Mouse (Mus musculus) limb, embryonic 10.5 days (tissue): ENCODE measurements around the gene Barx1. TPM values are rescaled to one million over a fixed set of nuclear protein-coding genes. Genes with fewer than 3 reads are reported as not detected.

ENCODE experiments used
- DNase-seq: peaks from one replicate; pipeline ENCODE4 v3.0.0-alpha.2; 2017; ENCODE audit warnings: low spot score
- H3K27ac ChIP-seq: fragments of 300-500 bp; sonication (generic); 2 replicates; pipeline ENCODE4 v1.5.1; 2016; ENCODE audit warnings: mild to moderate bottlenecking
- H3K27me3 ChIP-seq: fragments of 300-500 bp; sonication (generic); 2 replicates; pipeline ENCODE4 v1.6.1; 2016; ENCODE audit warnings: low read depth, mild to moderate bottlenecking; ENCODE audit not compliant: poor library complexity, severe bottlenecking
- H3K36me3 ChIP-seq: fragments of 300-500 bp; sonication (generic); 2 replicates; pipeline ENCODE4 v1.6.1; 2016; ENCODE audit warnings: mild to moderate bottlenecking, moderate library complexity
- H3K4me1 ChIP-seq: fragments of 300-500 bp; sonication (generic); 2 replicates; pipeline ENCODE4 v1.6.1; 2016
- H3K4me3 ChIP-seq: fragments of 300-500 bp; sonication (generic); 2 replicates; pipeline ENCODE4 v1.5.1; 2016; ENCODE audit warnings: mild to moderate bottlenecking, moderate library complexity
- H3K9me3 ChIP-seq: fragments of 300-500 bp; sonication (generic); replicated peaks from 2 replicates; pipeline ENCODE4 v1.6.1; 2016; ENCODE audit warnings: mild to moderate bottlenecking
- WGBS: fragments of 180-500 bp; shearing (Covaris S2); methylation state at CpG from one replicate; pipeline ENCODE4 v1.1.7; 2016; 5-methylcytosine and 5-hydroxymethylcytosine counted together
- polyA plus RNA-seq: library from polyadenylated mRNA; unstranded; fragments of >200 nt; fragmentation: Nextera tagmentation; extraction: Ambion mirVana; gene quantifications from 2 replicates; pipeline ENCODE4 v1.2.1, GENCODE M21; 2016

The Barx1 gene
- polyA plus RNA-seq, 1 experiment from 2014 or later: 0.16 TPM

DNA sequence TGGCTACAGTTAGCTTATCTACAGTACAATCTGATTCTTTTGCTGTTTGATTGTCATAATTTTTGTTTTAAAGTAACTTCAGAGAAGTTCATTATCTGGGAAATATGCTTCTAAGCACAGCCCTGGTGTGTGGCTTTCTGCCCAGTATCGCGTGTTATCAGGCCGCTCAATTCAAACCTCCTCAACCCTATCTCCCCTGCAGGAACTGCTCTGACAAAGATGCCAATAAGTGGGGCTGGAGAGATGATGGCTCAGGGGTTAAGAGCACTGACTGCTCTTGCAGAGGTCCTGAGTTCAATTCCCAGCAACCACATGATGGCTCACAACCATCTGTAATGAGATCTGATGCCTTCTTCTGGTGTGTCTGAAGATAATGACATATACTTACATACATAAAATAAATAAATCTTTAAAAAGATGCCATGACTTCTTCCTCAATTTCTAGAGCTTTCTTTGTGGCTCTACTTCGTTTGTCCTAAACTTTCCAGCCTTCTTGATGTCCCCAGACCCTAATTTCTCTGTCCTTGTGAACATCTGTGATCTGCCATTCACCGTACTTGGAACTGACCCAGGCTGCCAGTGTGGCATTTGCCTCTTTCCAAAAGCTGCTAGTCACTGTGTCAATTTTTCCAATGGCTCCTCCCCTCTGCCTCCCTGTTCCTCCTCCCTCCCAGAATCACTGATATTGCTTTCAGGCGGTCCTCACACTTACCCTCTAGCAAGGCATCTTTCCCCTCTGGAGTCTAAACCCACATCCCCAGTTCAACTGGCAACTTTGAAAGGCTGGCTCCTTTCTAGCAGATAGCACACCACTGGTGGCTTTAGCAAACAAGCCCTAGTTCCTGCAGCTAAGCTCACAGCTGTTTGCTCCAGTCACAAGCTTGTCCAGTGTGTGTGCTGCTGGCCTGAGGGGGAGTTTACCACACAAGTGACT lies 11.4 kb upstream of the Barx1 start:
- Histone ChIP-seq H3K27ac (no peak overlapping the region), H3K4me3 (no peak overlapping the region), H3K9me3 (no peaks in the 10 kb centered on the region), H3K4me1 (no peaks in the 10 kb centered on the region), H3K27me3 (peaks cover 49% of the 10 kb centered on the region), H3K36me3 (no peaks in the 10 kb centered on the region)
- DNase-seq: no peak
- WGBS: 68% methylated on average over 6 of the region's 6 CpGs

GRCm38 (mm10) chr13:48653788-48654770 lies 8.7 kb upstream of the Barx1 start:
- H3K4me1 ChIP-seq: peaks cover 4% of the 10 kb centered on the region; the same call in 1 of the 2 replicates
- no peak overlapping the region for H3K27ac ChIP-seq
- H3K4me3 ChIP-seq: no peak overlapping the region
- DNase-seq: peak; percentile 89
- H3K9me3 ChIP-seq: no peaks in the 10 kb centered on the region
- WGBS: 10% methylated on average over 14 of the region's 14 CpGs
- H3K36me3 ChIP-seq: no peaks in the 10 kb centered on the region
- H3K27me3 ChIP-seq: peaks cover 75% of the 10 kb centered on the region

DNA sequence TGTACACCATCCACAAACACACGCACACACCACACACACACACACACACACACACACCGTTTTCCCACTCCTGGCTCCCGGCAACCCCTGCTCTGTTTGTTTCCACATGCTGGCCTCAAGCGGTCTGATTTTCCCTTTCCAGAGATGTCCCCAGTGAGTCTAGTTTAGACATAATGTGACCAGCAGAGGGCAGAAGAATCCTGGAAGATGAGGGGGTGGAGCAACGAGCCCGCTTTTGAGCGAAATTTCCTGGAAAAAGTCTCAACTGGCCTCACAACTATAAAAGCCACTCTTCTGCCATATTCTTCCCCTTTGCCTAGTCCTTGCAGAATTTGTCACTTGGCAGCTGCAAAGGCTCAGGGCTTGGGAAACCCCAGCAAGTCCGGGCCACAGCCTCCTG lies 7.2 kb upstream of the Barx1 start:
- Histone ChIP-seq H3K4me3 (no peak overlapping the region), H3K27me3 (peaks cover 91% of the 10 kb centered on the region), H3K27ac (no peak overlapping the region), H3K4me1 (peaks cover 20% of the 10 kb centered on the region), H3K36me3 (no peaks in the 10 kb centered on the region), H3K9me3 (no peaks in the 10 kb centered on the region)
- peak; percentile 60 for DNase-seq
- 4% methylated on average over 8 of the region's 8 CpGs for WGBS

DNA sequence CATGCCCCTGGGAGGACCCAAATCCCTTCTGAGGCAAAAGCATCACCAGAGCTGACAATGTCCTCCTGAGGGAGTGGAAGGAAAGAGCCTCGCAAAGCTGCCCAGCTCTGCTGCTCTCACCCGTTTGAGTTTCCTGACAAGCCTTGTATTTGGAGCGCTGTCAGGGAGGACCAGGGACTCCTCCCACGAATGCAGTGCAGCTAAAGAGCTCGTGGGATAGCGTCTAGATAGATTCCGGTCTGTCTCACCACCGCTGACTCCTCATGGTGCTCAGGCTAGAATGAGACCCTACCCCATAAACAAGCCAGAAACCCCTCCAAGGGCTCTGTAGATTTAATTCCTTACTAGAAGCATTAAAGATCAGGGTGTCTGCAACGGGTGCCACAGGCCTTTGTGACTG lies 5.0 kb upstream of the Barx1 start:
- Histone ChIP-seq H3K27ac (no peak overlapping the region), H3K9me3 (no peaks in the 10 kb centered on the region), H3K4me3 (no peak overlapping the region), H3K4me1 (peaks cover 27% of the 10 kb centered on the region), H3K27me3 (peaks cover 100% of the 10 kb centered on the region), H3K36me3 (no peaks in the 10 kb centered on the region)
- DNase-seq: peak; percentile 47
- 2% methylated on average over 9 of the region's 9 CpGs for WGBS

GRCm38 (mm10) chr13:48658588-48659253 lies 4.1 kb upstream of the Barx1 start:
- DNase-seq: peak; percentile 64
- H3K4me1 ChIP-seq: peaks cover 36% of the 10 kb centered on the region
- H3K4me3 ChIP-seq: peak overlapping the region; percentile 2; the same call in 1 of the 2 replicates

GRCm38 (mm10) chr13:48659254-48660220 lies 3.3 kb upstream of the Barx1 start:
- Histone ChIP-seq H3K27me3 (peaks cover 100% of the 10 kb centered on the region), H3K4me1 (peaks cover 38% of the 10 kb centered on the region), H3K36me3 (no peaks in the 10 kb centered on the region), H3K9me3 (no peaks in the 10 kb centered on the region), H3K4me3 (peak overlapping the region; percentile 25), H3K27ac (no peak overlapping the region)
- under 1% methylated on average over 38 of the region's 38 CpGs for WGBS
- DNase-seq: peak; percentile 65

More at GRCm38 (mm10) chr13:48658588-48659253, 4.1 kb upstream of the Barx1 start:
- no peak overlapping the region for H3K27ac ChIP-seq
- H3K27me3 ChIP-seq: peaks cover 100% of the 10 kb centered on the region
- 1% methylated on average over 33 of the region's 33 CpGs for WGBS
- H3K36me3 ChIP-seq: no peaks in the 10 kb centered on the region
- H3K9me3 ChIP-seq: no peaks in the 10 kb centered on the region

DNA sequence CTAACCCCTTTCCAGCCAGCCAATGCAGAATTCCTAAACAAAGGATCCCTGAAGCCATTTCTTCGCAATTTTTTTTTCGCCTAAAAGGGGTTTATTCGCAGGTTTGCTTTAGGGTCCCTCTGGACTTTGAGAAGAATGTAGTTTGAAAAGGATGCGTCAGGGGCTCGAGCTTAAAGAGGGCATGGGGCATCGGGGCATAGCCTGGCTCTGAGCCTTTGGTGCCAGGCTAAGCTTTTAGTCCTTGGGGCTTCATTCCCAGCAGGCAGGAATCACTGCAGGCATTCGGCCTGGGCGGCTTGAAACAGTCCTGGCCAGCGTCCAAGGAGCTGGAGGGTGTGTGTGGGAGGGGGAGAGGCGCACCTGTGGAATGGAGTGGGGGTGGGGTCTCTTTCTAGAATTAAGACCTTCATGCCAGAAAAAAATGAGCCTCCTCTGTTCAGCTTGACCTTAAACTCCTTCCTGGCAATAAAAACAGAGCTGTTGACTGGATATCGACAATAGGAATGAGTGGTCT lies 2.5 kb upstream of the Barx1 start:
- 3% methylated on average over 11 of the region's 11 CpGs for WGBS
- no peak overlapping the region for H3K27ac ChIP-seq

DNA sequence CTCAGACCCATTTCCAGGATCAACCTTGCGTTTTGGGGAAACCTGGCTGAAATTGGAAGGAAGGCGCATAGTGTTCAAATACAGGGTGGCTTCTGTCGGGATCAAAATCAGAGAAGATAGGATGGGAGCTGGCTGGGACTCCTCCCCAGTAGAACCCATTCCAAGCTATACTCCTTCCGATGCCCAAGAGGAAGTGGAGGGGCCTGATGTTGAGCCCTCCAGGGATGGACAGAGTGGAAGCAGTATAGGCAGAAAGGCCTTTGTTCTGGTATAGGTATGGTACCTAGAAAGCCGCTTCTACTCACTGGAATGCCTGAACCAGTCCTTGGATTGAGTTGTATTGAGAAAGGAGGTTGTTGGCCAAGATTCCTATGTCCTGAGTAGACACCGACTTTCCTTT lies 2.1 kb upstream of the Barx1 start:
- no peak for DNase-seq
- WGBS: 11% methylated on average over 6 of the region's 6 CpGs
- peaks cover 100% of the 10 kb centered on the region for H3K27me3 ChIP-seq
- H3K4me1 ChIP-seq: peaks cover 47% of the 10 kb centered on the region
- no peaks in the 10 kb centered on the region for H3K36me3 ChIP-seq
- no peak overlapping the region for H3K27ac ChIP-seq
- no peak overlapping the region for H3K4me3 ChIP-seq
- no peaks in the 10 kb centered on the region for H3K9me3 ChIP-seq

More for the DNA sequence above, 2.5 kb upstream of the Barx1 start:
- Histone ChIP-seq H3K4me3 (peak overlapping the region; percentile 25), H3K9me3 (no peaks in the 10 kb centered on the region), H3K4me1 (peaks cover 44% of the 10 kb centered on the region), H3K27me3 (peaks cover 100% of the 10 kb centered on the region), H3K36me3 (no peaks in the 10 kb centered on the region)
- peak; percentile 51 for DNase-seq

GRCm38 (mm10) chr13:48661561-48661960 lies 1.2 kb upstream of the Barx1 start:
- Histone ChIP-seq H3K4me1 (peaks cover 51% of the 10 kb centered on the region), H3K9me3 (no peaks in the 10 kb centered on the region), H3K4me3 (no peak overlapping the region), H3K27ac (no peak overlapping the region), H3K27me3 (peaks cover 100% of the 10 kb centered on the region), H3K36me3 (no peaks in the 10 kb centered on the region)
- no peak for DNase-seq
- 0% methylated on average over 1 of the region's 1 CpGs for WGBS

- H3K9me3 ChIP-seq: no peaks in the 10 kb centered on the region
- 0 out of 2 replicates have a peak overlapping the region, but pooled peaks have one; percentile 36 for H3K27ac ChIP-seq
- under 1% methylated on average over 54 of the region's 54 CpGs for WGBS
- H3K4me3 ChIP-seq: peak overlapping the region; percentile 56
- peak; percentile 75 for DNase-seq
- H3K36me3 ChIP-seq: no peaks in the 10 kb centered on the region
- H3K4me1 ChIP-seq: peaks cover 52% of the 10 kb centered on the region
- peaks cover 100% of the 10 kb centered on the region for H3K27me3 ChIP-seq
These were observed 601 bp downstream of the Barx1 start for GRCm38 (mm10) chr13:48663211-48663987.

GRCm38 (mm10) chr13:48663988-48664339 lies 1.2 kb downstream of the Barx1 start:
- WGBS: 5% methylated on average over 7 of the region's 7 CpGs
- Histone ChIP-seq H3K4me1 (peaks cover 55% of the 10 kb centered on the region), H3K4me3 (peak overlapping the region; percentile 56; the same call in 1 of the 2 replicates), H3K27me3 (peaks cover 100% of the 10 kb centered on the region), H3K36me3 (no peaks in the 10 kb centered on the region), H3K9me3 (no peaks in the 10 kb centered on the region), H3K27ac (no peak overlapping the region)
- DNase-seq: no peak
